Mouse (Mus musculus) urinary bladder, postnatal 25 days (tissue): Measurements from ENCODE around the gene Ttc7b.

Experiments
- DNase-seq: peaks from one replicate; pipeline ENCODE4 v3.0.0; 2022; ENCODE audit warnings: low spot score

Gene Ttc7b

GRCm38 (mm10) chr12:100380697-100381291, 139.8 kb downstream of the Ttc7b start:
- DNase-seq = no peak

GRCm38 (mm10) chr12:100379833-100380232, 140.8 kb downstream of the Ttc7b start:
- no peak for DNase-seq

- DNase-seq = no peak
These were observed 142.4 kb downstream of the Ttc7b start for GRCm38 (mm10) chr12:100378266-100378665.

GRCm38 (mm10) chr12:100377791-100378190, 142.8 kb downstream of the Ttc7b start:
- no peak for DNase-seq

- no peak for DNase-seq
These were observed 144.8 kb downstream of the Ttc7b start for GRCm38 (mm10) chr12:100375801-100376200.

- DNase-seq = no peak
These were observed 147.8 kb downstream of the Ttc7b start for GRCm38 (mm10) chr12:100372785-100373184.

- DNase-seq = no peak
These were observed 148.6 kb downstream of the Ttc7b start for GRCm38 (mm10) chr12:100372015-100372414.

- no peak for DNase-seq
These were observed 150.8 kb downstream of the Ttc7b start for GRCm38 (mm10) chr12:100369786-100370185.

- DNase-seq = no peak
These were observed 151.4 kb downstream of the Ttc7b start for GRCm38 (mm10) chr12:100369220-100369619.

GRCm38 (mm10) chr12:100361330-100361729, 159.3 kb downstream of the Ttc7b start:
- no peak for DNase-seq

- no peak for DNase-seq
These were observed 162.5 kb downstream of the Ttc7b start for GRCm38 (mm10) chr12:100358040-100358620.

- DNase-seq = no peak
These were observed 164.2 kb downstream of the Ttc7b start for GRCm38 (mm10) chr12:100356407-100356806.

GRCm38 (mm10) chr12:100355565-100355964, 165.1 kb downstream of the Ttc7b start:
- DNase-seq = no peak

- no peak for DNase-seq
These were observed 166.7 kb downstream of the Ttc7b start for GRCm38 (mm10) chr12:100353954-100354353.

- DNase-seq = no peak
These were observed 167.4 kb downstream of the Ttc7b start for GRCm38 (mm10) chr12:100353075-100353782.

- no peak for DNase-seq
These were observed 168.5 kb downstream of the Ttc7b start for GRCm38 (mm10) chr12:100352094-100352493.

GRCm38 (mm10) chr12:100343554-100343953, 177.1 kb downstream of the Ttc7b start:
- no peak for DNase-seq

GRCm38 (mm10) chr12:100341614-100342013, 179.0 kb downstream of the Ttc7b start:
- DNase-seq = no peak

- no peak for DNase-seq
These were observed 179.6 kb downstream of the Ttc7b start for GRCm38 (mm10) chr12:100340901-100341460.

- DNase-seq = no peak
These were observed 182.6 kb downstream of the Ttc7b start for GRCm38 (mm10) chr12:100338055-100338454.

- no peak for DNase-seq
These were observed 183.1 kb downstream of the Ttc7b start for GRCm38 (mm10) chr12:100337351-100338018.

- DNase-seq = no peak
These were observed 184.4 kb downstream of the Ttc7b start for GRCm38 (mm10) chr12:100336241-100336640.

- DNase-seq = no peak
These were observed 188.8 kb downstream of the Ttc7b start for GRCm38 (mm10) chr12:100331806-100332205.
